In genomic region chr5:144267535-144268241, GRCm38 (mm10) we compare ENCODE assay signal across 8 mouse cellular contexts. TPM values are rescaled to one million over a fixed set of nuclear protein-coding genes. Genes with fewer than 3 reads are reported as not detected.
DNase-seq lines count a peak whose midpoint lies in the region; ATAC-seq lines count a peak whose summit lies in the region.

No protein-coding gene starts in this region.

- no peak for ATAC-seq in inflammation-experienced regulatory T-cells, adult 6 months
- ATAC-seq in hindbrain, embryonic 11.5 days (ENCODE audit: low FRiP score) = no peak

- no peak overlapping the region for H3K27ac ChIP-seq in hindbrain, embryonic 11.5 days (ENCODE audit: low read depth, low read length)

- 86% methylated on average over 8 of the region's 8 CpGs for WGBS in hindbrain, embryonic 11.5 days

- H3K27me3 ChIP-seq in hindbrain, embryonic 11.5 days (ENCODE audit: control insufficient read depth, insufficient read depth, low read length) = no peaks in the 10 kb centered on the region

- no peak overlapping the region for H3K4me3 ChIP-seq in hindbrain, embryonic 11.5 days (ENCODE audit: low read depth, low read length)

- DNase-seq in layer of hippocampus, adult 9-11 months = peak; percentile 56
- no peak for DNase-seq in layer of hippocampus, adult 9-10 months (ENCODE audit: low spot score)
- peak; percentile 92 for DNase-seq in MN1 (ENCODE audit: low spot score)
- peak; percentile 36 for DNase-seq in gastrocnemius, postnatal 25 days
- peak; percentile 59 to 60 for DNase-seq in layer of hippocampus, postnatal 10 days (ENCODE audit: low spot score in 2 of 2)
- no peak for DNase-seq in embryo, embryonic 11 days
- DNase-seq in hindbrain, embryonic 11.5 days (ENCODE audit: low spot score) = no peak

- H3K36me3 ChIP-seq in hindbrain, embryonic 11.5 days (ENCODE audit: control insufficient read depth, insufficient read depth, low read length) = 0 out of 2 replicates have a peak, but pooled peaks cover 3% of the 10 kb centered on the region

- no peak overlapping the region for H3K4me2 ChIP-seq in hindbrain, embryonic 11.5 days (replicated peaks; ENCODE audit: low read depth, low read length)

- H3K4me1 ChIP-seq in hindbrain, embryonic 11.5 days (replicated peaks; ENCODE audit: control insufficient read depth, insufficient read depth, low read length) = no peaks in the 10 kb centered on the region

- H3K9ac ChIP-seq in hindbrain, embryonic 11.5 days (ENCODE audit: low read depth, low read length) = no peak overlapping the region

- no peaks in the 10 kb centered on the region for H3K9me3 ChIP-seq in hindbrain, embryonic 11.5 days (ENCODE audit: control insufficient read depth, low read length)

RNA-seq across cellular contexts. Expression of gene Bri3, which starts 23.5 kb away (rescaled TPM):
- total RNA-seq in gastrocnemius, postnatal 25 days (2021) = 10 to 100 TPM; 36.0 to 43.5 TPM
- 10 to 100 TPM; 64.3 to 69.4 TPM for total RNA-seq in layer of hippocampus, postnatal 10 days (2021)
- 1 to 10 TPM; 2.0 to 5.2 (median 3.2) TPM for polyA plus RNA-seq in inflammation-experienced regulatory T-cells, adult 6 months (2017; shearing (Covaris generic))
- polyA plus RNA-seq in hindbrain, embryonic 11.5 days (2014; fragmentation: Nextera tagmentation; extraction: Ambion mirVana) = 125 and 126 TPM in 2 replicates

RNA-seq across cellular contexts. Expression of gene Tecpr1, which starts 44.3 kb away (rescaled TPM):
- total RNA-seq in gastrocnemius, postnatal 25 days (2021) = 10 to 100 TPM; 14.4 to 15.3 TPM
- total RNA-seq in layer of hippocampus, postnatal 10 days (2021) = 10 to 100 TPM; 85.3 to 99.4 TPM
- 10 to 100 TPM; 74.3 to 93.5 (median 81.1) TPM for polyA plus RNA-seq in inflammation-experienced regulatory T-cells, adult 6 months (2017; shearing (Covaris generic))
- polyA plus RNA-seq in hindbrain, embryonic 11.5 days (2014; fragmentation: Nextera tagmentation; extraction: Ambion mirVana) = 13.3 and 16.6 TPM in 2 replicates

Comparison
In these comparisons a context has a peak if more than half of its experiments do, and no peak if none do; other contexts are left out.
1. DNase-seq: peak in layer of hippocampus, adult 9-11 months (single experiment), MN1 (single experiment), gastrocnemius, postnatal 25 days (single experiment) and layer of hippocampus, postnatal 10 days (2 of 2); none in layer of hippocampus, adult 9-10 months (single experiment), embryo, embryonic 11 days (single experiment) and hindbrain, embryonic 11.5 days (single experiment).
2. RNA of gene Tecpr1, which starts 44.3 kb away (total RNA-seq): 85.3 to 99.4 TPM in layer of hippocampus, postnatal 10 days; 14.4 to 15.3 TPM in gastrocnemius, postnatal 25 days; every median in the first group is over 4 times any median in the second.